Mouse (Mus musculus) C2C12 (cell line): ENCODE measurements around the gene Frs2.

ENCODE experiments used
- CEBPB ChIP-seq: IDR thresholded peaks from one replicate; pipeline ENCODE4 v1.6.1; 2011; ENCODE audit warnings: low read depth, mild to moderate bottlenecking, control low read depth, moderate library complexity
- CTCF ChIP-seq: IDR thresholded peaks from one replicate; pipeline ENCODE4 v1.5.1; 2011; ENCODE audit not compliant: control insufficient read depth, insufficient read depth, insufficient read length
- MAX ChIP-seq: IDR thresholded peaks from one replicate; pipeline ENCODE4 v1.6.1; 2011; ENCODE audit warnings: mild to moderate bottlenecking, control low read depth
- MYOD1 ChIP-seq: IDR thresholded peaks from one replicate; pipeline ENCODE4 v1.6.1; 2011; ENCODE audit warnings: low read depth; ENCODE audit not compliant: control insufficient read depth, insufficient read length

DNA sequence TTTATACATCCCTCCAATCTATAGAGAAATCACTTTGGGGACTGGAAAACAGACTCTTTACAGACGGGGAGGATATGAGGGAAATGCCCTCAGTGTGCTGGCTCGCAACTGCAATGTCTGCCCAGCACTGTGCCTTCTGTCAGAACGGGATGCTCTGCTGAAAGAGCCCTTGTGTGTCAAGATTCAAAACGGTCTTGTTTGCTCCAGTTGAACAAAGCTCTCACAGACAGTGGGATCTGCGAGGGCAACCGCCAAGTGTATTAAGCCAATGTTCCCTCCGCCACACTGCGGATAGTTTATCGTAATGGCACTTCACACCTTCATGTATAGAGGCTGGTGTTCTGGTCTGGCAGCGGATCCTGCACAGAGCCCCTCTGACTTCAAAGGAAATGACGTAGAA is 14.3 kb upstream of the Frs2 start:
- TF ChIP-seq CTCF (no peak), MAX (no peak), CEBPB (no peak), MYOD1 (no peak)
